Mouse (Mus musculus): ENCODE measurements around the gene Ackr4.

DNA sequence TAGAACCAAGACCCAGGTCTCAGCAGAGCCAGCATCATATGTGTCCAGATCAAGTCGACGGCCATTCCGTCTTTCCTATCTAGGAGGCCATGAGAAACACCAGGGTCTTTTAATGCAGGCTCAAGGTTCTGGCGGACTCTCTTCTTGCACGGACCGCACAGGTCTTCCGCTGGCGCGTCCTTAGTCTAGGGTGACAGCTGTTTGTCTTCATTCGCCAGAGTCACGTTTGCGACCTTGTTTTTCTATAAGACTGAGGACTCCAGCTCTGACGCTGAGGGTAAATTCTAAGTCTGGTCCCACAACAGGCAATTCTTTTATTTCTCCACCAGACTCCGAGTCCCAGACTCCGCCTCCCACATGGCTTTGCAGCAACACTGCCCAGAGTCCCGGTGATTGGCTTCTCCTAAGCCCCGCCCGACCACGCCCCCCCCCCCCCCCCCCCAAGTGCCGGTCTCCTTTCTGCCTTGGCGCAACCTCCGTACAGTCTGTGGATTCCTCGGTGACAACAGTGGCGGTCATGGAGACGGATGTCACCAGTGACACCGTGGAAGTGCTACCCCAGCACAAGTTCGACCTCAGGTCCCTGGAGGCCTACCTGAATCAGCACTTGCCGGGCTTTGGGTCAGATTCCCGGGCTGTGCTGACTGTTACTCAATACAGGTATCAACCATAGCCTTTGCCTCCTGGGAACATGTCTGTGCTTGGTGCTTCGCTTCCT is 63.3 kb downstream of the Ackr4 start, which contains the start of gene Acad11:
- TF ChIP-seq POLR2A (IDR thresholded peaks at IDR 0.05; ENCODE audit: insufficient read depth, low read depth, low read length) (peak; percentile 85), EP300 (IDR thresholded peaks at IDR 0.05; ENCODE audit: insufficient read depth, low read depth, low read length) (peak; percentile 49; the same call in 1 of the 2 replicates)
